Comparison of ENCODE assay signal across 13 mouse cellular contexts in the genomic region with DNA sequence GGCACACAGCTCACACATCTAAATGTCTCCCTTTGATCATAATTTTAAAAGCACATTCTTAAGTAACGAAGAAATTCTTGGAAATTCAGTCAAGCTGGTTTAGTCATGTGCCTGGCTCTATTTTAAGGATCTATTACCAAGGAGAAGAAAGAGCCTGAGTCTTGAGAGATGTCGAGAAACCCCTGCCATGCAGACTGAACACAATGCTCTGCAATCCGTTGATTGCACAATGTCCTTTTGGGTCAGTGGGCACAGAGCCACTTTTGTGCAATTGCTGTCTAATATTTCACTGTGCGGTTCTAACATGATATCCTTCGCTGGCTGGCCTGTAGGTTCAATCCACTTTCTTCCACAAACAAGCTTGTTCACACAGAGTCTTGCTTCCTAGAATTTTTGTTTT. TPM values are rescaled to one million over a fixed set of nuclear protein-coding genes. Genes with fewer than 3 reads are reported as not detected.
A peak's percentile ranks its signal among the peaks of the same experiment; 100 is the strongest.
DNase-seq lines count a peak whose midpoint lies in the region; ATAC-seq lines count a peak whose summit lies in the region.
"Had no signal": no experiment of that assay in that cellular context is flagged by ENCODE, and none has a peak within 500 bp of the region (broad histone marks: within the 10 kb centered on the region; RNA-seq: fewer than 3 reads in every experiment).

No protein-coding gene starts in this region.

- H3K4me2 ChIP-seq in embryonic facial prominence, embryonic 14.5 days (ENCODE audit: low read depth, low read length), result no peak overlapping the region
- H3K4me2 ChIP-seq: heart, embryonic 11.5 days; hindbrain, embryonic 12.5 days; midbrain, embryonic 12.5 days had no signal

- no peaks in the 10 kb centered on the region for H3K9me3 ChIP-seq in embryonic facial prominence, embryonic 14.5 days (ENCODE audit: control insufficient read depth, low read length)
- H3K9me3 ChIP-seq: hindbrain, embryonic 12.5 days; midbrain, embryonic 12.5 days had no signal

- H3K9ac ChIP-seq in embryonic facial prominence, embryonic 14.5 days (ENCODE audit: low read depth, low read length), result no peak overlapping the region
- H3K9ac ChIP-seq: hindbrain, embryonic 12.5 days; liver, embryonic 14.5 days; midbrain, embryonic 12.5 days had no signal

- H3K4me1 ChIP-seq in embryonic facial prominence, embryonic 14.5 days (ENCODE audit: control insufficient read depth, insufficient read depth, low read length), result no peaks in the 10 kb centered on the region
- H3K4me1 ChIP-seq: hindbrain, embryonic 12.5 days; midbrain, embryonic 12.5 days had no signal

- peak; percentile 46 for DNase-seq in embryo, embryonic 10 days (ENCODE audit: low spot score)
- no peak for DNase-seq in embryo, embryonic 11 days
- peak; percentile 9 for DNase-seq in ovary, adult 18-20 months (ENCODE audit: low spot score)
- DNase-seq in ovary, postnatal 10 days (ENCODE audit: low spot score), result no peak
- DNase-seq in embryonic facial prominence, embryonic 14.5 days (ENCODE audit: low spot score), result peak; percentile 53
- peak; percentile 39 for DNase-seq in retina, embryonic 14.5 days (ENCODE audit: low spot score)
- no peak for DNase-seq in heart, adult 9 months (ENCODE audit: low spot score in 2 of 2)
- DNase-seq in layer of hippocampus, adult 11-12 months (ENCODE audit: low spot score), result no peak
- DNase-seq: cerebellum, adult 9-10 months had no signal

- no peak overlapping the region for H3K4me3 ChIP-seq in embryonic facial prominence, embryonic 14.5 days (ENCODE audit: low read depth, low read length)
- H3K4me3 ChIP-seq: hindbrain, embryonic 12.5 days; midbrain, embryonic 12.5 days had no signal

- WGBS in embryonic facial prominence, embryonic 14.5 days, result 48% methylated on average over 5 of the region's 5 CpGs

- H3K27me3 ChIP-seq in embryonic facial prominence, embryonic 14.5 days (replicated peaks; ENCODE audit: control insufficient read depth, insufficient read depth, low read length), result no peaks in the 10 kb centered on the region
- H3K27me3 ChIP-seq: hindbrain, embryonic 12.5 days; midbrain, embryonic 12.5 days had no signal

- H3K36me3 ChIP-seq in embryonic facial prominence, embryonic 14.5 days (ENCODE audit: control insufficient read depth, insufficient read depth, low read length), result no peaks in the 10 kb centered on the region
- H3K36me3 ChIP-seq: hindbrain, embryonic 12.5 days; midbrain, embryonic 12.5 days had no signal

- no peak overlapping the region for H3K27ac ChIP-seq in embryonic facial prominence, embryonic 14.5 days (replicated peaks; ENCODE audit: low read depth, low read length)
- H3K27ac ChIP-seq: hindbrain, embryonic 12.5 days; liver, embryonic 14.5 days; midbrain, embryonic 12.5 days had no signal

- peak; percentile 47; the same call in 1 of the 2 replicates for ATAC-seq in embryonic facial prominence, embryonic 14.5 days (ENCODE audit: low read depth)

RNA-seq across cellular contexts. Expression of a gene that starts 33.1 kb away (rescaled TPM):
- 2.7 and 4.2 TPM in 2 replicates for polyA plus RNA-seq in embryonic facial prominence, embryonic 14.5 days (2014; fragmentation: Nextera tagmentation; extraction: Ambion mirVana)

Comparison
In these comparisons a context has a peak if more than half of its experiments do, and no peak if none do; other contexts are left out.
1. DNase-seq: peak in embryo, embryonic 10 days (single experiment), ovary, adult 18-20 months (single experiment), embryonic facial prominence, embryonic 14.5 days (single experiment) and retina, embryonic 14.5 days (single experiment); none in embryo, embryonic 11 days (single experiment), ovary, postnatal 10 days (single experiment), heart, adult 9 months (0 of 2) and layer of hippocampus, adult 11-12 months (single experiment).